Mouse (Mus musculus) olfactory bulb, adult 2 months (tissue): Measurements from ENCODE around the gene Plxna3.

Experiments
- CTCF ChIP-seq: fragments of 200-500 bp; IDR thresholded peaks from 2 replicates; pipeline ENCODE4 v1.5.1; 2012; ENCODE audit warnings: low read depth, mild to moderate bottlenecking, low read length, moderate library complexity; ENCODE audit not compliant: insufficient read depth
- POLR2A ChIP-seq: fragments of 200-500 bp; IDR thresholded peaks from 2 replicates; pipeline ENCODE4 v1.6.1; 2012; ENCODE audit warnings: mild to moderate bottlenecking, low read depth, low read length, moderate library complexity; ENCODE audit not compliant: insufficient read depth

GRCm38 (mm10) chrX:74298348-74298747 is 30.5 kb upstream of the Plxna3 start:
- TF ChIP-seq CTCF, result no peak
- no peak for TF ChIP-seq POLR2A
